Mouse (Mus musculus) erythroblast, embryonic 14.5 days (primary cell): ENCODE data around the gene Rps6ka5.

Experiments used
- GATA1 ChIP-seq: IDR thresholded peaks from 2 replicates; pipeline ENCODE4 v1.6.1; 2012; ENCODE audit warnings: low read length, inconsistent platforms, mixed read lengths
- TAL1 ChIP-seq: IDR thresholded peaks from 3 replicates; pipeline ENCODE4 v1.6.1; 2012; ENCODE audit warnings: low read length, inconsistent platforms, mixed read lengths

DNA sequence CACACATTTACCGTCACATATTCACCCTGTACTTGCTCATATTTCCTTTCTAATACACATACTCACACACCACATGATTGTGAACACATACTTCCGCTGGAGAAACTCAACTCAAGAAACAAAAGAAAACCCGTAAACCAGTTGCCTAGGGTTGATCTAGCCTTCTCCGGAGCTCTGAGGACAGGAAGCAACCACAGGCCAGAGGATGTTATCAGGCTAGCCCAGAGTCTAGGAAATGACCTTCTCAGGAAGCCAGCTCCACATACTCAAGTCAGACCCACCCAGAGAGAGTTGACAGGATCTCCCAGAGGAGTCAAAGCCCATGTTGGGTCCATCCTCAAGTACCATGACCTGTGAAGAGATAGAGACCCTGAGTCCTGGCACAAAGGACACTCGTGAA, 218.1 kb downstream of the Rps6ka5 start:
- TF ChIP-seq GATA1 (no peak), TAL1 (no peak)
